ENCODE assay signal across 8 mouse cellular contexts in the genomic region with DNA sequence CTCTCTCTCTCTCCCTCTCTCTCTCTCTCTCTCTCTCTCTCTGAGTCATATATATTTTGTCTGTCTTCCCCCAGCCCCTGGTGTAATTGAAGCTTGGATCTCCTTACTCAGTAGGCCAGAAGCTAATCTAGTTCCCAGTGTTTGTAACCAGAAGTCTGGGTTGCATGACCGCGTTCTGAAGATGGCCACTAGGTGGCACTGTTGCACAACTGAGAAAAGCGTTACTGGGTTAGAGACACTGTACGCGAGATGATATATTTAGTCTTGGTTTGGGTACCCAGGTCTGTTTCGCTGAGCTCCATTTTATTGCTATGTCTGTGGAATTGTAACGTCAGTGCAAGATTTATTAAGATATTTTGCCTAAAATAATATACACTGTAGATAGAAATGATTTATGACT. TPM values are rescaled to one million over a fixed set of nuclear protein-coding genes. Genes with fewer than 3 reads are reported as not detected.
DNase-seq lines count a peak whose midpoint lies in the region; ATAC-seq lines count a peak whose summit lies in the region.

No protein-coding gene starts in this region.

- ATAC-seq in activated CD4-positive, CD25-positive, alpha-beta regulatory T cell, adult 4 months = peak; percentile 75
- ATAC-seq in megakaryocyte progenitor cell, adult 5-6 weeks (replicated peaks; ENCODE audit: poor library complexity) = peak; percentile 99

- DNase-seq in cerebellum, postnatal 14 days = peak; percentile 95
- peak; percentile 70 to 87 for DNase-seq in frontal cortex, postnatal 14 days (ENCODE audit: low spot score in 2 of 2)
- DNase-seq in hindlimb bud, embryonic 11.5 days (ENCODE audit: extremely low spot score, low read depth, low spot score) = peak; percentile 91
- DNase-seq in left cerebral cortex, adult 11 months (ENCODE audit: low spot score) = peak; percentile 62
- DNase-seq in right cerebral cortex, postnatal 14 days = peak; percentile 87
- DNase-seq in urinary bladder, postnatal 25 days (ENCODE audit: low spot score) = peak; percentile 78

RNA-seq across cellular contexts. Expression of a gene that starts 31.1 kb away (rescaled TPM):
- polyA plus RNA-seq in activated CD4-positive, CD25-positive, alpha-beta regulatory T cell, adult 4 months (2017; shearing (Covaris generic)) = 1 to 10 TPM in 1 of 2 experiments, under 1 TPM in 1; 0.33 to 1.4 TPM
- total RNA-seq in megakaryocyte progenitor cell, adult 5-6 weeks (2015) = 0.17 TPM in 1 of 2 replicates, not detected in the other
- 0.14 and 0.33 TPM in 2 replicates for total RNA-seq in megakaryocyte progenitor cell, adult 5-6 weeks (2017)

RNA-seq across cellular contexts. Expression of a gene that starts 34.7 kb away (rescaled TPM):
- 1 to 10 TPM; 9.0 to 9.3 TPM for polyA plus RNA-seq in activated CD4-positive, CD25-positive, alpha-beta regulatory T cell, adult 4 months (2017; shearing (Covaris generic))
- total RNA-seq in megakaryocyte progenitor cell, adult 5-6 weeks (2015) = 11.5 and 12.9 TPM in 2 replicates
- 13.4 and 15.5 TPM in 2 replicates for total RNA-seq in megakaryocyte progenitor cell, adult 5-6 weeks (2017)

RNA-seq across cellular contexts. Expression of a gene that starts 34.8 kb away (rescaled TPM):
- polyA plus RNA-seq in activated CD4-positive, CD25-positive, alpha-beta regulatory T cell, adult 4 months (2017; shearing (Covaris generic)) = 100 to 1,000 TPM; 142 to 152 TPM
- total RNA-seq in megakaryocyte progenitor cell, adult 5-6 weeks (2015) = 119 and 136 TPM in 2 replicates
- total RNA-seq in megakaryocyte progenitor cell, adult 5-6 weeks (2017) = 185 and 190 TPM in 2 replicates

RNA-seq across cellular contexts. Expression of a gene that starts 53.8 kb away (rescaled TPM):
- 1 to 10 TPM; 3.9 to 4.1 TPM for polyA plus RNA-seq in activated CD4-positive, CD25-positive, alpha-beta regulatory T cell, adult 4 months (2017; shearing (Covaris generic))
- 3.0 and 6.1 TPM in 2 replicates for total RNA-seq in megakaryocyte progenitor cell, adult 5-6 weeks (2015)
- total RNA-seq in megakaryocyte progenitor cell, adult 5-6 weeks (2017) = 5.3 and 8.6 TPM in 2 replicates

Comparison
In these comparisons a context has a peak if more than half of its experiments do, and no peak if none do; other contexts are left out.
1. Peak in every context shown above with its lines: DNase-seq and ATAC-seq.